Mouse (Mus musculus) gastrocnemius, postnatal 36 days (tissue): ENCODE measurements around the gene Utp11. TPM values are rescaled to one million over a fixed set of nuclear protein-coding genes. Genes with fewer than 3 reads are reported as not detected.
"Not testable (repeated sequence)": the region's sequence is repeated elsewhere in the genome, so short reads cannot be mapped to it uniquely, and the experiment has no call there.

Source experiments
- DNase-seq, 2 experiments: peaks; one replicate each; pipeline ENCODE4 v3.0.0; 2022
- intact Hi-C: fragments of 180-260 bp; cut with DNase I; formaldehyde crosslinking; loops from one replicate; pipeline ENCODE4 v1.15.1; 2025
- long read RNA-seq, 2 experiments: library from polyadenylated mRNA; stranded (forward); transcript quantifications; one replicate each; pipeline ENCODE4 v2.0.0; 2021
- total RNA-seq, 2 experiments: library from RNA; stranded (reverse); gene quantifications; 2 replicates each; pipeline ENCODE4 v1.2.3; 2021

The Utp11 gene
- 10 to 100 TPM; 15.4 to 16.7 TPM for total RNA-seq
- long read RNA-seq, experiment 1, transcript Utp11-201 (8 exons, 1,603 nt): major isoform, 41 of 61 reads
- long read RNA-seq, experiment 1, partial matches to known transcripts: 9 of 61 reads
- long read RNA-seq, experiment 1, other reads (novel, unspliced or antisense): 11 of 61 reads
- long read RNA-seq, experiment 2, transcript Utp11-201 (8 exons, 1,603 nt): major isoform, 46 of 66 reads
- long read RNA-seq, experiment 2, partial matches to known transcripts: 10 of 66 reads
- long read RNA-seq, experiment 2, other reads (novel, unspliced or antisense): 10 of 66 reads

DNA sequence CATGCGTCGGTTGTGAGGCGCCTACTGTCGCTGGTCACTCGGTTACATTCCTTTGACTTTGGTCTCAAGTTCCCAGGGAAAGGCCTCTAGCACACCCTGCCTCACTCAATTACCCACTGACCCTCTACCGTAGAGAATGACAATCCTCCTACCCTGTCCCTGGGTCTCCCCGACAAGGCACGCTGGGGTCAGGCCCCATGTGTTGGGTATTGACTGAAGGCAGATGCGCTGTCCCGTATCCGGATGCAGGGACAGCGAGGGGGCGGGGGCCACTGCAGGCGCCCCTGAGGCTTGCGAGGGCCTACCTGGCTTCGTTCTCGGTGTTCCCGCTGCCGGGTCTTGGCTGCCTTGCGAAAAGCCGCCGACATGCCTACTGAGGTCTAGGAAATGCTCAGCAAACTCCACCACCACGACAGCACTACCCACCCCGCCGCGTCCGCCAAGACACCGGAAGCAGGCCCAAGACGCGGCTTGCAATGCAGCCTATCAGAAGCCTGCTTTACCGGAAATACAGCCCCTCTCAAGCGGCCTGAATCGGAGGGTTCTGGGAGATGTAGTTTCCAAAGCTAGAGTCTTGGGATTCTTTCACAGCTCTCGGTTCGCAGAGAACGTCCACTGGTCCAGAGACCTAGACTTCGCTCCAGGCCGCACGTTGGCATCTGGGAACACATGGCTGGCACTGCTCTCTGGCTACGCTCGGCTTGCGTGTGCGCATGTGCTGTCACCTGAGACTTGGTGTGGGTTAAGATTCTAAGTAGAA is at the start of gene Utp11:
TSS of gene Utp11 (minus strand) at position 466 of the 760 bp plus-strand sequence.
- intact Hi-C loops: no loop called here
- peak; percentile 81 to 82 for DNase-seq

DNA sequence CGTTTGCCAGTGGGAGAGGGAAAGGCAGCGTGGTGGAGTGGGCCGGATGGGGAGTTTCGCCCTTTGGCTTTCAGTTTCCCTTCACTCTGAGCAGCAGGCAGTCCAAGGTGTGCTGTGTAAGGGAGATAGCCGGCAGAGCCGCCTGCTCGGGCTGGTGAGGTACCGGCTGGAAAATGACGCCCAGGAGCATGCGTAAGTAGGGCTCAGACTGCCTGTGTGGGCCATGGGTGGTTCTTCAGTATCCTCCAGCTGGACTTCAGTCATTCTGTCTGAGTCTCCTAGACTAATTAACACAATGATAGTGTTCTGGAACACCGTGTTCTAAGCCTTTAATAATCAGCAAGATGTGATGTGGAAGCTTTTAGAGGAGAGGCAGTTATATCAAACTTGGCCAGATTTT is 49.4 kb upstream of the Utp11 start:
- intact Hi-C loops: no loop called here
- no peak for DNase-seq

DNA sequence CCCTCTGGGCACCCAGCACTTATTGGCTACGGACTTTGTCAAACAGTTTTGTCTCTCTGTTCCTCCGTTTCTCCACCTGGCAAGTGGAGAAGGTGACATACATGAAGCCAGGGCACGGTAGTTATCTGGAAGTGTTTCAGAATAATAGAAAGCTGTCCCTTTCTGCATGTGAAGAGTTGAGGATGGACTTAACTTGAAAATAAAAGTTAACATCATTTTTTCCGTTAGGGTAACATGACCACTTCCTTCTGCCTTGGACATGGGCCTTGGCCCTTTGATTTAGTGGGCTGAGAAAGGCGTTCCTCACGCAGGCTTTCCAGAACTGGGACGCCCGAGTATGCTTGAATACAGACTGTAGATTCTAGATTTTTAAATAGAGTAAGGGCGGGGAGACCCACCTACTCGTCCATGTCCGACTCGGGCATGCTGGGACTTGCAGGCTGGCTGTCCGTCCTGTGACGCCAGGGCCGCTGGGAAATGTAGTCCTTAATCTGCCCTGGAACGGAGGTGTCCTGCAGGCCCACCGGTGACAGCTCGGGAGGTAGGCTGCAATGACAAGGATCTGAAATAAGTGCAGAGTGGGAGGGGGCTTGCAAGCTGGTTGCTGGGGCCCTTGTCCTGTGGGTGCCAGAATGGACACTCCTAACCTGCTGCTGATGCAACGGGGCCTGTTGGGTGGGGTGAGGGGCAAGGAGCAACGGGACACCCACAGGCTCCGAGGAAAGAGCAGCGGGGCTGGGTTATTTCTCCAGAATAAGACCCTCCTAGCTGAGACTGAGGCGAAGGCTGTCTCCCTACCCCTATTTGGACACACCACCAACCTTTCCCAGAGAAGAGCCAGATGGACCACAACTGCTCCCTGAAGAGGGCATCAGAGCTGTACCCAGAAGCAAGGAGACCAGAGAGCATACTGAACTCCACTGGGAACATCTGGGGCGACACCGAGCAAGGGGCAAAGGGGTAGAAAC is 48.3 kb upstream of the Utp11 start, which contains the start of gene Inpp5b:
TSS of gene Inpp5b (plus strand) at position 475 of the 968 bp plus-strand sequence.
- intact Hi-C loops: no loop called here
- DNase-seq: peak; percentile 72 to 79

DNA sequence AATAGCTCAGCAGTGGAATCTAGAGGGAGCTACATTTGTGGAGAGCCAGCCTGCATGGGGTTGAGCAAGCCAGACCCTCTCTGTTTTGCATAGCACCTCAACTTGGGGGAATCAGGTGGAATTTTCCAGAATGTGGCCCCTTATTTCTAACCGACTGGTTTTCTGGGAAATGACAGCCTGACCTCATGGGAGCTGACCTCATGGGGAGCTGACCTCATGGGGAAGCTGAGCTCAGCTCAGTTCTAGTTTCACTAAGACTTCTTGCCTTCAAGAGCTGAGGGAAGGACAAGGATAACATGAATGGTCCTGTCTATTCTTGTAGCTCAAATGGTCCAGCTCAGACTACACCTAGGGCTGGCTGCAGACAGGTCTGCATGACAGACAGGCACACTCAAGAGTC is 45.4 kb upstream of the Utp11 start:
- intact Hi-C loops: no loop called here
- no peak for DNase-seq

DNA sequence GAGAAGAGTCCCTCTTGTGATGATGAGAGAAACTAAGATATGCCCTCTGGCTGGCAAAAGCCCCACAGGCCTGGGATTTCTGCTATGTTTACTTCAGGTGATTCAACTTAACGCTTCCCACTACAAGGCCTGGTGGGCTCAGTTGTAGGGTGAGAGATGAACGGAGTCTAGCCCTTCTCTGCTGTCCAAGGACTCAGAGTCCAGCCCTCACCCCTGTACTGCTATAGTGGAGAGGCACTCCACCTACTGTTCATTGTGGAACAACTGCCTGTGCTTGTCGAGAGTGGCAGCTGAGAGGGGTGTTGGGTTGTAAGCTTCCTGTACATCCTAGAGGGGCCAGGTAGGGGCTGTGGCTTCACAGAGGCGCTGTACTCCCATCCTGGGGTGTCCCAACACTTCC is 44.6 kb upstream of the Utp11 start:
- DNase-seq: no peak
- intact Hi-C loops: no loop called here

DNA sequence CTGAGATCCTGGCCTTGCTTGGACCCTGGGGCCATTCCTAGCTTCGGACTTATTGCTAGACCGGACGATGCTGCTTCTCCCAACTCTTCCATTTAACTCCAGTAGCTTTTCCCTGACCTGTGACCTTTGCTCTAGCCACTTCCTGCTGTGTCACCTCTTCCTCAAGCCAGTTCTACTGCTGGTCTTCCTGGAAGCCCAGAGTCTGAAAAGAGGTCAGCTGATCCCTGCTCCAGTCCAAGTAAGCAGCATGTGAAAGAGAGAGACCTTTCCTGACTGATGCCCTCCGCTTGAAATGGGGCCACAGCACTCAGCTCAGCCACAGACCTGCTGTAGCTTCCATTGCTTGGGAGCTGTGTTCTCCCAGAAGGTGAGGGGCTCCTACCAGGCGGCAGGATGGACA is 44.1 kb upstream of the Utp11 start:
- intact Hi-C loops: no loop called here
- DNase-seq: no peak

DNA sequence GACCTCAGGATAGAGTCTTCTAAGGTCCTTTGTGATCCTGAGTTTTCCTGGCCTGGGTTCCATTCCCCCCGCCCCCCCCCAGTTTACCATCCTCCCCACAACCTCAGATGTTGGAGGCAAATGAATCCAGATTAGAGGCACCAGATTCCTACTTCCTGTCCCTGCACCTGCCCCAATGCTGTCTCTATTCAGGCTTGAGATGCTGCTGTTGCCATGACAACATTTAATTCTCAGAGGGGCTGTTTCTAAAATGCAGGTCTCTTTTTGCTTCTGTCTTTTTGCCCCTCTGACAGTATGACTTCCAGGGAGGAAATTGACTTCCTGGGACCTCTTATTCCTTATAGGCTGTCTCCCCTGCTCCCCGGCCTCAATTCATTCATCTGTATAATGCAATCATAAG is 43.6 kb upstream of the Utp11 start:
- no peak for DNase-seq
- intact Hi-C loops: no loop called here

DNA sequence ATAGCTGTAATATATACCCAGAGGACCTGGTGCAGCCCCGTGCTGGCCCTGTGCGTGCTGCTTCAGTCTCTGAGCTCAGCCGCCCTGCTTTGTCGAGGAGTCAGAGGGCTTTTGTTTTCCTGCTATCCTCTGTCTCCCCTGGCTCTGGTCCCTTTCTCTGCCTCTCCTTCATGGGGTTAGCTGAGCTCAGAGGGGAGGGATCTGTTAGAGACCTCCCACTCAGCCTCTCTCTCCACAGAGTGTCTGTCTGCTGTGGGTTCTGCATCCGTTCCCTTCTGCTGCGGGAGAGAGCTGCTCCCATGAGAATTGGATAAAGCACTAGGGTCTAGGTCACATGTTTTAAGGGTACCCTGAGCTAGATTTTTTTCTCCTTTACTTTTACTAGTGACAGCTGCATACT is 32.7 kb upstream of the Utp11 start:
- no peak for DNase-seq
- intact Hi-C loops: no loop called here

DNA sequence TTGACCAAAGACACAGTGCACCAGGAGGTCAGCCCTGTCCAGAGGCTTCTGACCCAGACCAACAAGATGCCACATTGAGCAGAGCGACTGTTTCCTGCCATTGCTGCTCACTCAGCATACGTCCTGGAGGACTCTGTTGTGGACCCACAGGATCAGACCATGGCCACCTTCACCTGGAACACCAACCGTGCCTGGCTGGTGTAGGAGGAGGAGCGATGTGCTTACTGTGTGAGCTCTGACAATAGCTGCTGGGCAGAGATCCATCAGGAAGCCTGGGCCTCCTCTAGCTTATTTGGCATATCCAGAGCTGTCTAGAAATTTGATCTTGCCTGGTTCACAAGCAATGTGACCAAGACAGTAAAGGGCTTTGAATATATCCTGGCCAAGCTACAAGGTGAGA is 25.7 kb upstream of the Utp11 start:
- intact Hi-C loops: loop anchor here (5.0 kb wide), 2 partner anchors 83 to 128 kb away; partner anchors contain the start of gene Mtf1
- DNase-seq: no peak

DNA sequence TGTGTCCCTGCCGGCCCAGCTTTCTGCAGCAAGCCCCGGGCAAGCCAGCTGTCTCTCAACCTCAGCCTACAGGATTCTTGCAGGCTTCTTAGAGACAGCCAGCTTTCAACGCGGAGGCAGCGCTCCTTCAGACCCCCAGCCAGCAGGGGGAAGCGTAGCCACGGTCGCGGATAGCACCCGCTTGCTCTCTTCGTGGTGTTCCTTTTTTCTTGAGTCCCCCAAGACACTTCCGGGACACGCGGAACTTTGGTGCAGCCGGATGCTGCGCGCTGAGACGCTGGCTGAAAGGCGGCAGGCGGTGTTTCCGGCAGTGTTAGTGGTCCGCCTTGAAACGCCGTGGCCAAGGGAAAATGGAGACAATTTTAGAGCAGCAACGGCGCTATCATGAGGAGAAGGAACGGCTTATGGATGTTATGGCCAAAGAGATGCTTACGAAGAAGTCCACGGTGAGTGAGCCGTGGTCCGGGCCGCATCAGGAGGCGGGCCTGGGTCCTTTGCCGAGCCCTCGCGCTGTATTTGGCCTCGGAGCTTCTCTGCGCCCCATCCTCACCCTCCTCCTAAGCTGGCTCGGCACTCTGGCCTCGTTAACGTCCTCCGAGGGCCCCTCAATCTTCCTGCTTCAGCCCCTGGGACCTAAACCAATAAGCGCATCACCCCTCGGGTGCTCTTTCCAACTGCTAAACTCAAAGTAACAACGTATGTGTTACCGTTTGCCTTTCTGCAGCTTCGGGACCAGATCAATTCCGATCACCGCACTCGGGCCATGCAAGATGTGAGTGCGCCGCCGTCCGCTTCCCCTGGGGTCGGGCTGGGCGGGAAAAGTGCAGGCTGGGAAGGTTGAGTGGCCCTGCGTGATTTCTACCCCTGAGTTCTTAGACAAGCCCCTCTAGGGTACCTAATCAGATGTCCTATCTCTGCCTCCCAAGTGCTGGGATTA is 21.4 kb upstream of the Utp11 start, which contains the start of gene Sf3a3:
TSS of gene Sf3a3 (plus strand) at position 232 of the 937 bp plus-strand sequence.
- intact Hi-C loops: loop anchor here (5.0 kb wide), 2 partner anchors 87 to 132 kb away; partner anchors contain the start of gene Mtf1
- peak; percentile 92 to 94 for DNase-seq

DNA sequence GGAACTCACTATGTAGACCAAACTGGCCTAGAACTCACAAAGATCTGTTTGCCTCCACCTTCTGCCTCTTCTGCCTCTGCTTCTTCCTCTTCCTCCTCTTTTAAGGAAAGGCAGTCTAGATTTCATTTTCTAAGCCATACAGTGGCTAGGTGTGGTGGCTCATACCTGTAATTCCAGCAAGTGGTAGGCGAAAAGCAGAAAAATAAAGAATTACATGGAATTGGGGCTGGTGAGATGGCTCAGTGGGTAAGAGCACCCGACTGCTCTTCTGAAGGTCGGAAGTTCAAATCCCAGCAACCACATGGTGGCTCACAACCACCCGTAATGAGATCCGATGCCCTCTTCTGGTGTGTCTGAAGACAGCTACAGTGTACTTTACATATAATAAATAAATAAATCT is 20.4 kb upstream of the Utp11 start:
- DNase-seq: not testable (repeated sequence)
- intact Hi-C loops: loop anchor here (1.0 kb wide), 1 partner anchor 26 kb away; no protein-coding TSS in a partner anchor

DNA sequence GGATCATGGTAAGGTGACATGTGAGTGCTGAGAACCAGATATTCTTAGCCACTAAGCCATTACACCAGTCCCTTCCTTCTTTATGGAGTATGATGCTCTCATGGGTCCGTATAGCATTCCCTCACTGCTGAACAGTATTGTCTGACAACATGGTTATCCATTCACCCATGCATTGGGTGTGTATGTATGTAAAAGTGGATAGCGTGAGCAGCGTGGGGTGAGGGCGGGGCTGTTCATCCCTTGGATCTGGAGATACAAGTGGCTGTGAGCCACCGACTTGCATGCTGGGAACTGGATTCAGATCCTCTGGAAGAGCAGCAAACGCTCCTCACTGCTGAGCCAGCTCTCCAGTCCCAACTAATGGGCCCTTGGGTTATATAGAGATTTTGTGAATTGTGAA is 19.2 kb upstream of the Utp11 start:
- no peak for DNase-seq
- intact Hi-C loops: loop anchor here (1.0 kb wide), 1 partner anchor 24 kb away; no protein-coding TSS in a partner anchor

DNA sequence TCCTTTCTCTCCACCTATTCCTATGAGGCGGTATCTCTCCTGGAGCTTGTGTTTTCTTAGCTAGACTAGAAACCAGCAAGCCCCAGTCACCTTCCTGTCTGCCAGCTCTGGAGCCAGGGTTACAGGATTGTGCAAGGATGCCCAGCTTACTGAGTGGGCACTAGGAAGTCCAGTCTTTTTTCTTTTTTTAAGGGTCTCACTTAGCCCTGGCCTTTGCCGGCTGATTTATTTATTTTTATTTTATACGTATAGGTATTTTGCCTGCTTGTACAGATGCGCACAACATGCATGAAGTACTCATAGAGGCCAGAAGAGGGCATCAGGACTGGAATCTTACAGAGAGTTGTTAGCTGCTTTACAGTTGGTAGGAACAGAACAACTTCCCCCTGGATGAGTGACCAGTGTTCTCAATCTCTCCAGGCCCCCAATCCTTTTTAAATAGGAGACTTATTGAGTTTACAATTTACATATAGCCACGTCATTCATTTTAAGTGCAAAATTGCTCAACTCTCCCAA is 17.4 kb upstream of the Utp11 start:
- DNase-seq: no peak

DNA sequence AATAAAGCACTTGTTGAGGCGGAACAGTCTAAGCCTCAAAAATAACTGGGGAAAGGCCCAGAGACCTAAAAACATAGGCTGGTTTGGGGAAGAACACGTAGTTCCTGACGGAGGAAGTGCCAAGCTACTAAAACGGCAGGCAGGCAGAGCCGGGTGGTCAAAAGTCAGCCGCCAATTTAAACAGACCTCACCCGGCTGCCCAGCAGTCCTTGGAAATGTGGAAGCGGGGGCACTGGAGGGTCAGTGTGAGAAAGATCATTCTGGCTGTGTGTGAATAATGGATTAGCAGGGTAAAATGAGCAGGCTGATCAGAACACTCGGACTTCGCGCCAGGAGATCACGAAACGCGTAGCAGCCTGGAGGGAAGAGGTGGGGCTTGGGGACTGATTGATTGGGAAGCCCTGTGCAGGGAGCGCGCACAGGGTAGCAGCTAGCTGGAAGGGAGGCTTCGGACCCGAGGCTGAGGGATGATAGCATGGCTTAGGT is 16.6 kb upstream of the Utp11 start:
- DNase-seq: peak; percentile 35 to 54
- intact Hi-C loops: no loop called here

More for the DNA sequence above, 17.4 kb upstream of the Utp11 start:
- intact Hi-C loops: no loop called here

DNA sequence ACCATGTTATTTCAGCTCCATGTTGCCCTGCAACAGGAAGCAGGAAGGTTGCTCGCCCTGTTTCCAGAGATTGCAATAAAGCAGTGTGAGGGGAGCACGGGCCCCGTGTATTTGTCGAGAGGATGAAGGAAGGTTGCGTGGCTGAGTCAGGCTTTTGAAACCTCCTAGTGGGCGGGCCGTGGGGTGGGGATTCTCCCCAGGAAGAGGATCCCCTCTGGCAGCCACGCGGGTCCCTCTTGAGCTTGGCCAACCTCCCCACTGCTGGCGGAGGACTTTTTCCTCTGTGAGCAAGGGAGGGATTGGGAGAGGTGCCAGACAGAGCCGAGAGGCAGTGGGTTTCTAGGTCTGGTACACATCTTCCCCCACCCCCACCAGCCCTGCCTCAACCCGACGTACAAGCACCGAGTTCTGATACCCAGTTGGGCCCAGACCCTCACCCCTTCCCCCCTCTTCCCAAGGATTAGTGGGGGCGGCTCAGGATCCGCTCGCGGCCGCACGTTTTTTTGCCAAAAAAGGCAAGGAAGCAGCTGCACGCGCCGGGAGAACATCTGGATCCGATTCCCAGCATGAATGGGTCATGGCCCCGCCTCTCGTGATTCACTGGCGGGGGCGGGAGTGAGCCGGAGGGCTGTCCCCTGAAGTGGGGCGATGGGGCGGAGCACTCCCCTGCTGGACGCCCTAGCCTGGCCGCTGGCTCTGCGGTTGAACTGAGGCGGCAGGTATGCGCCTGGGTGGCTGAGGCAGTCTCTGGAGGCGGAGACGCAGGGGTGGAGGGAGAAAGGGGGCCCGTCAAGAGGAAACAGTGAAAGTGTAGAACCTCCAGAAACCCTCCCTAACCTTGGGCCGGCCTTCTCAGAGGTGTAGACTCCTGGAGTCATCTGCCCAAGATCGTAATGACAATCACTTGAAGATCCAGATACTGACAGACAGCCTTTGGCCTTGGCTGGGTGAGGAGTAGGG is 15.4 kb upstream of the Utp11 start:
- intact Hi-C loops: no loop called here
- DNase-seq: peak; percentile 87 to 90

DNA sequence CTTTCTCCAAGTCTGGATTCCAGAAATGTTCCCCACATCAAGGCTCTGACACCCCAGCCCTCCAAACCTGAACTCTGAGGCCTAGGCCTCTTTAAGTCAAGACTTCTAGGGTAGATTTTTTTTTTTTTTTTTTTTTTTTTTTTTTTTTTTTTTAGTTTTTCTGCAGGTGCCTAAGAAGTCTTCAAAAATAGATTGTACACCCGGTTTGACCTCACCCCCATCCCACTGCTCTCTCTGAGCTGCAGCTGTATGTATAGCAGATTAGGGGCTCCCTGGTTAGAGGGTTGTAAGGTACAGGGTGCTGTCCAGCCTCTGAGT is 14.8 kb upstream of the Utp11 start:
- DNase-seq, intact Hi-C loops: not testable (repeated sequence)

DNA sequence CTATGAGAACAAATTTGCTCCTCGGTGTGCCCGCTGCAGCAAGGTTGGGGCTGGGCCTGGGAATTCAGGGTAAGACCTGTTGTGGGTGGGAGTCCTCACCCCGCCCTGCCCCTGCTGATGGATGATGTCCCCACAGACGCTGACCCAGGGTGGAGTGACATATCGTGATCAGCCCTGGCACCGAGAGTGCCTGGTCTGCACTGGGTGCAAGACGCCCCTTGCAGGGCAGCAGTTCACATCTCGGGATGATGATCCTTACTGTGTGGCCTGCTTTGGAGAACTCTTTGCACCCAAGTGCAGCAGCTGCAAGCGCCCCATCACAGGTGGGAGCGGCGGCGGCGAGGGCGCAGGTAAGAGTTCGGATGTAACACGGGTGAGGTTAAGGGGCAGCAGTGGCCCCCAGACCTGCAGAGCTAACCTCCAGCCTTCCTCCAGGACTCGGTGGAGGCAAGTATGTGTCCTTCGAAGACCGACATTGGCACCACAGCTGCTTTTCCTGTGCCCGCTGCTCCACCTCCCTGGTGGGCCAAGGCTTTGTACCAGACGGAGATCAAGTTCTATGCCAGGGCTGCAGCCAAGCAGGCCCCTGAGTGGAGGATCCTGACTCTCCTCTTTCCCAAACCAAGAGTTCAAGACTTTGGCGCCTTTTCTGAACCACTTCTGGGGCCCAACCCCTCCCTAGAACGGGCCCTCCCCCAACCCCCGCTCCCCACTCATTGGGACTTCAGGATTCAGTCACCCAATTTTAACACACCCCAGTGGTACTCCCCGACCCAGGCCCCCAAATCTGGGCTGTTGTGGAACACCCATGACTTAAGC is 14.2 kb upstream of the Utp11 start:
- intact Hi-C loops, DNase-seq: not testable (repeated sequence)
